Mouse (Mus musculus): ENCODE data around the gene Fam83g. TPM values are rescaled to one million over a fixed set of nuclear protein-coding genes. Genes with fewer than 3 reads are reported as not detected.
"Not testable (repeated sequence)": the region's sequence is repeated elsewhere in the genome, so short reads cannot be mapped to it uniquely, and the experiment has no call there.

Gene Fam83g
- polyA plus RNA-seq (2015; fragmentation: Nextera tagmentation; extraction: Ambion mirVana), result 6.6 and 9.0 TPM in 2 replicates

DNA sequence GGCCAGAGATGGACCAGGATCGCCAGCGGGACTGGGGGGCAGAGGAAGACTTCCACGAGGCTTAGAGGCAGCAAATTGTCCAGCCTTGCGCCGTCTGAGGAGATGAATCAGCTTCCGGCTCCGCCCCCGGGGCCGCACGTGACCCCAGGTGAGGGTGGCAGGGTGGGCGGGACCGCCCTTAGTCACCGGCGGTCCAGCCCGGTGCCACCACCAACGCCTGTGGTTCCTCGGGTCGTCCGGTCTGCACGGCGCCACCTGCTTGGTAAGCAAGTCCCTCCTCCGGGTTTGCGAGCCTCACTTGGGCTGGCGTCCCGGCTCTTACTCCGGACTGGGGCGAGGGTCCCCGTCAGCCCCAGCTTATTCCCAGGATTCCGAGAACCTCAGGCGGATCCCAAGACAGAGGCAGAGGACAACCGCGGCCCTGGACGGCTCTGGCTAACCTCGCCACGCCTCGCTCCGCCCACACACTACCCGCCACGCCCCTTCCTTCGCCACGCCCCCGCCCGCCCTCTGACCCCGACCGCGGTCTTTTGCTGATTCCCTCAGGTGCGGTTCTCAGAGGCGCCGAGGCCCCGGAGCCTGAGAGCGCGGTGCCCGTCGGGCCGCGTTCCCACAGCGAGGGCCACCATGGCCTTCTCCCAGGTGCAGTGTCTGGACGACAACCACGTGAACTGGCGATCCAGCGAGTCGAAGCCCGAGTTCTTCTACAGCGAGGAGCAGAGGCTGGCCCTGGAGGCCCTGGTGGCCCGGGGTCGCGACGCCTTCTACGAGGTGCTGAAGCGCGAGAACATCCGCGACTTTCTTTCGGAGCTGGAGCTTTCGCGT is at the start of gene Fam83g:
Fam83g (plus strand) TSS at position 185 of the 825 bp plus-strand sequence.
- WGBS (ENCODE audit: insufficient replicate concordance), result 2% methylated on average over 76 of the region's 76 CpGs
- H3K9me3 ChIP-seq (replicated peaks), result no peaks in the 10 kb centered on the region
- peak within 1 kb of the TSS; percentile 94 for H3K4me2 ChIP-seq
- H3K4me1 ChIP-seq (replicated peaks), result peaks cover 60% of the 10 kb centered on the region
- peak within 1 kb of the TSS; percentile 75 for H3K9ac ChIP-seq
- peak; percentile 79 for ATAC-seq (ENCODE audit: insufficient read depth)
- H3K27ac ChIP-seq (replicated peaks), result peak within 1 kb of the TSS; percentile 84
- H3K4me3 ChIP-seq (replicated peaks), result peak within 1 kb of the TSS; percentile 69
- H3K27me3 ChIP-seq, result peaks cover 40% of the 10 kb centered on the region
- 0 out of 2 replicates have a peak, but pooled peaks cover 6% of the 10 kb centered on the region for H3K36me3 ChIP-seq (replicated peaks)

DNA sequence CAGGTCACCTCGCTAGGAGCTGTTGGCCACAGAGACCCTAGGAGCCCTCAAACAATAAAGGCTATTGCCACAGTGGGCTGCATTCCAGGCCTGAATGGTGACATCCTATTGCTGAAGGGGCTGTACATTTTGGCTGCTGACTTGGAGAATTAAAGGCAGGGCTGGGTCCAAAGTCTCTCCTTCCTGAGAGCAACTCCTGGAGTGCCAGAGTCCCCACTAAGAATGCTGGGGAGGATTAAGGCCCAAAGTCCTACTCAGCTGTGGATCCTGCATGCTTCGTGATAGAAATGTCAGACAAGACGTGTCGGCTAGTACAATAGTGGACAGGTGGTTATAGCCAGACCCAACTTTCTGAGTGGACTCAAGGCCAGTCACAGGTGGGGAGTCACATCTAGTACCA is 47.6 kb upstream of the Fam83g start:
- not testable (repeated sequence) for ATAC-seq (ENCODE audit: insufficient read depth)

GRCm38 (mm10) chr11:61637413-61637812 is 46.5 kb upstream of the Fam83g start:
- Histone ChIP-seq H3K4me3 (replicated peaks) (no peak overlapping the region), H3K9ac (no peak overlapping the region), H3K36me3 (replicated peaks) (no peaks in the 10 kb centered on the region), H3K4me2 (no peak overlapping the region), H3K27ac (replicated peaks) (no peak overlapping the region), H3K27me3 (peaks cover 11% of the 10 kb centered on the region), H3K4me1 (replicated peaks) (no peaks in the 10 kb centered on the region), H3K9me3 (replicated peaks) (no peaks in the 10 kb centered on the region)
- WGBS (ENCODE audit: insufficient replicate concordance), result 56% methylated on average over 1 of the region's 1 CpGs
- ATAC-seq (ENCODE audit: insufficient read depth), result no peak

More for the DNA sequence above, 47.6 kb upstream of the Fam83g start:
- not testable (repeated sequence) for H3K4me2 ChIP-seq; H3K4me1 ChIP-seq (replicated peaks); H3K36me3 ChIP-seq (replicated peaks); H3K27ac ChIP-seq (replicated peaks); H3K9me3 ChIP-seq (replicated peaks); H3K9ac ChIP-seq; H3K4me3 ChIP-seq (replicated peaks)
- 80% methylated on average over 4 of the region's 4 CpGs for WGBS (ENCODE audit: insufficient replicate concordance)
- H3K27me3 ChIP-seq, result peaks cover 11% of the 10 kb centered on the region

DNA sequence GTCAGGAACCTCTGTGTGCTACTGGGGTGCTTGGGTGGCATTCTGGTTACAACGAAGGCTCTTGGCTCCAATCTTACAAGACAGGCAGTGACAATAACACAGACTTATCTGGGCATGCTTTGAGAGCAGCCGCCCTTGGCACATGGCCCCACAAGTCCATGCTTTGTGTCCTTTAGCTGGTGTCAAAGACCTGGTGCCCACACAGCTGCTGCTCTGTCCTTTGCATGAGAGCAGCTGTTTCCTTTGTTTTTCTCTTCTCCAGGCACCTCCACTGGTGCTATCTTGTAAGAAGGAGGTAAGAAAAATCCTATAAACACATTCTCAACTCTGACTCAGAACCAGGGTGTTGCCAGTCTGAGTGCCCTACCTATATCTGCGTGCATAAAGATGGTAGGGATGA is 46.0 kb upstream of the Fam83g start:
- Histone ChIP-seq H3K36me3 (replicated peaks) (no peaks in the 10 kb centered on the region), H3K4me3 (replicated peaks) (no peak overlapping the region), H3K9me3 (replicated peaks) (no peaks in the 10 kb centered on the region), H3K9ac (no peak overlapping the region), H3K4me1 (replicated peaks) (no peaks in the 10 kb centered on the region), H3K4me2 (no peak overlapping the region), H3K27me3 (peaks cover 11% of the 10 kb centered on the region), H3K27ac (replicated peaks) (no peak overlapping the region)
- ATAC-seq (ENCODE audit: insufficient read depth), result no peak
- whole genome bisulfite sequencing (ENCODE audit: insufficient replicate concordance), result 58% methylated on average over 3 of the region's 3 CpGs

GRCm38 (mm10) chr11:61638764-61639536 is 44.9 kb upstream of the Fam83g start:
- Histone ChIP-seq H3K9me3 (replicated peaks) (no peaks in the 10 kb centered on the region), H3K27me3 (peaks cover 10% of the 10 kb centered on the region), H3K4me1 (replicated peaks) (no peaks in the 10 kb centered on the region), H3K4me2 (no peak overlapping the region), H3K36me3 (replicated peaks) (no peaks in the 10 kb centered on the region), H3K4me3 (replicated peaks) (no peak overlapping the region), H3K27ac (replicated peaks) (no peak overlapping the region), H3K9ac (no peak overlapping the region)
- no peak for ATAC-seq (ENCODE audit: insufficient read depth)
- 22% methylated on average over 12 of the region's 12 CpGs for WGBS (ENCODE audit: insufficient replicate concordance)

GRCm38 (mm10) chr11:61639601-61640177 is 44.2 kb upstream of the Fam83g start:
- no peak overlapping the region for H3K4me2 ChIP-seq
- H3K36me3 ChIP-seq (replicated peaks), result no peaks in the 10 kb centered on the region
- H3K4me1 ChIP-seq (replicated peaks), result no peaks in the 10 kb centered on the region
- peaks cover 7% of the 10 kb centered on the region for H3K27me3 ChIP-seq
- H3K9me3 ChIP-seq (replicated peaks), result no peaks in the 10 kb centered on the region
- H3K9ac ChIP-seq, result no peak overlapping the region
- WGBS (ENCODE audit: insufficient replicate concordance), result 58% methylated on average over 6 of the region's 6 CpGs
- no peak overlapping the region for H3K4me3 ChIP-seq (replicated peaks)
- no peak for ATAC-seq (ENCODE audit: insufficient read depth)
- H3K27ac ChIP-seq (replicated peaks), result no peak overlapping the region

DNA sequence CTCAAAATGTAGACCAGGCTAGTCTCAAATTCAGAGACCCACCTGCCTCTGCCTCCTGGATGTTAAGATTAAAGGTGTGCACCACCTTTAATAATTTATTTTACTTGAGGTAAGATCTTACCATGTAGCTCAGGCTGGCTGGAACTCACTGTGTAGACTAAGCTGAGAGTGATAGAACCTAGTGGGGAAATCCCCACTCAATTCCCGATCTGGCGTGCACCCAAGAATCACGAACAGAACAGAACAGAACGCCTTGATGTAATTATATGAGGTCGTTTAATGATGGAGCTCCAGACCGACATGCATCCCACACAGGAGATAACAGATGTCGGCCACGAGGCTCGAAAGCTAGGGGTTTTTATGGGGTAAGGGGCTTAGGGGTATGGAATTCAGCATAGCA is 43.3 kb upstream of the Fam83g start:
- not testable (repeated sequence) for H3K4me2 ChIP-seq; H3K4me1 ChIP-seq (replicated peaks); H3K9me3 ChIP-seq (replicated peaks); H3K36me3 ChIP-seq (replicated peaks); H3K27ac ChIP-seq (replicated peaks); H3K27me3 ChIP-seq; H3K9ac ChIP-seq; H3K4me3 ChIP-seq (replicated peaks); ATAC-seq (ENCODE audit: insufficient read depth)
- 57% methylated on average over 9 of the region's 9 CpGs for WGBS (ENCODE audit: insufficient replicate concordance)

DNA sequence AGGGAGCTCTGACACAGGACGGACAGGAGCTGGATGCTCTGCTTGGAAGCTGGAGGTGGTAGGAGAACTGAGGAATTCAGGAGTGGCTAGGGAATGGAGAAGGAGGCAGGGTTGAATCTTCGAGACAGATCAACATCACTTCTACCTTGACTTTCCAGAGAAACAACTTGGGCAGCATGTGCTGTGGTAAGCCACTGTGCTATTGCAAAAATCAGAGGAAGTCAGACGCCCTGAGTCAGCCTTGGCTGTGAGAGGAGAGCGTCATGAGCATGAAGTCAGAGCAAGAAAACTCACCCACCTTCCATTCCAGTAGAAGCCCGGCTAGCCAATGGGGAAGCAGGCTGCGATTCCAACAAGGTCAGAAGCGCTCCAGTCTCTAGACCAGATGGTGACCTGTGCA is 41.8 kb upstream of the Fam83g start:
- no peak overlapping the region for H3K4me2 ChIP-seq
- WGBS (ENCODE audit: insufficient replicate concordance), result 44% methylated on average over 7 of the region's 7 CpGs

DNA sequence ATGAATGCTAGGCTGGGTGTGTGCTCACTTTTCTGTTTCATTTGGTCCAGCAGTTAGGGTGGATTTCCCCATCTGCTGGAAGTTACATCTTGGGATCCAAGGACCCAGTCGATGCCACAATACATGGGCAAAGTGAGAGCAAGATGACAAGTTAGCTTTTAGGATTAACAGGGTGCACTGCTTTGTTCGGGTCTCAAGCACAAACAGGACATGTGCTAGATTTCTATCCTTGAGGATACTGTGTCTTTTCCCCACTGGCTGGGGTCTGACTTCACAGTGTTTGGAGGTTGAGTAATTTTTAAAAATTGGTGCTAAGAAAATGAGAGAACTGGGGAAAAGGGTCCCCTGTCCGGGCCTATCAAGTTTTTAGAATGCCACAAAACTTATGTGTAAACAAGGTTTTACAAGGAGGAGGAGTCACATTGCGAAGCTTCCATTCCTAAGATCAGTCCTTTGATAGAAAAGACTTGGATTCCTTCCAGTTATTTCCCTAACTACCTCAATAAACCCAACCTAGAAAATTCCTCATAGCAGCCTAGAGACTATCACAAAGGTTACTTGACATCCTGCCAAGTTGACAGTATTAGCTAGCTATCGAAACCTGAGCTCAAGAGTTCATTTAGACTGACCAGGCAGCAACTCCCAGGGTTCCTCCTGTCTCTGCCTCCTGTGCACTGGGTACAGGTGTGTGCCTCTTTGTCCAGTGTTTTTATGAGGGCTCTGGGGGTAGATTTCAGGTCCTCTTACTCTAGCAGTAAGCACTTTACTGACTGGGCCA is 40.5 kb upstream of the Fam83g start:
- 57% methylated on average over 5 of the region's 5 CpGs for WGBS (ENCODE audit: insufficient replicate concordance)
- no peak overlapping the region for H3K4me2 ChIP-seq
- H3K9ac ChIP-seq, result no peak overlapping the region
- H3K36me3 ChIP-seq (replicated peaks), result no peaks in the 10 kb centered on the region
- peaks cover 9% of the 10 kb centered on the region; the same call in 1 of the 2 replicates for H3K27me3 ChIP-seq
- no peaks in the 10 kb centered on the region for H3K4me1 ChIP-seq (replicated peaks)
- no peak for ATAC-seq (ENCODE audit: insufficient read depth)
- H3K9me3 ChIP-seq (replicated peaks), result no peaks in the 10 kb centered on the region
- no peak overlapping the region for H3K27ac ChIP-seq (replicated peaks)
- no peak overlapping the region for H3K4me3 ChIP-seq (replicated peaks)

More for the DNA sequence above, 41.8 kb upstream of the Fam83g start:
- Histone ChIP-seq H3K9me3 (replicated peaks) (no peaks in the 10 kb centered on the region), H3K4me3 (replicated peaks) (no peak overlapping the region), H3K36me3 (replicated peaks) (no peaks in the 10 kb centered on the region), H3K9ac (no peak overlapping the region), H3K4me1 (replicated peaks) (no peaks in the 10 kb centered on the region), H3K27ac (replicated peaks) (no peak overlapping the region), H3K27me3 (peaks cover 8% of the 10 kb centered on the region; the same call in 1 of the 2 replicates)
- no peak for ATAC-seq (ENCODE audit: insufficient read depth)

DNA sequence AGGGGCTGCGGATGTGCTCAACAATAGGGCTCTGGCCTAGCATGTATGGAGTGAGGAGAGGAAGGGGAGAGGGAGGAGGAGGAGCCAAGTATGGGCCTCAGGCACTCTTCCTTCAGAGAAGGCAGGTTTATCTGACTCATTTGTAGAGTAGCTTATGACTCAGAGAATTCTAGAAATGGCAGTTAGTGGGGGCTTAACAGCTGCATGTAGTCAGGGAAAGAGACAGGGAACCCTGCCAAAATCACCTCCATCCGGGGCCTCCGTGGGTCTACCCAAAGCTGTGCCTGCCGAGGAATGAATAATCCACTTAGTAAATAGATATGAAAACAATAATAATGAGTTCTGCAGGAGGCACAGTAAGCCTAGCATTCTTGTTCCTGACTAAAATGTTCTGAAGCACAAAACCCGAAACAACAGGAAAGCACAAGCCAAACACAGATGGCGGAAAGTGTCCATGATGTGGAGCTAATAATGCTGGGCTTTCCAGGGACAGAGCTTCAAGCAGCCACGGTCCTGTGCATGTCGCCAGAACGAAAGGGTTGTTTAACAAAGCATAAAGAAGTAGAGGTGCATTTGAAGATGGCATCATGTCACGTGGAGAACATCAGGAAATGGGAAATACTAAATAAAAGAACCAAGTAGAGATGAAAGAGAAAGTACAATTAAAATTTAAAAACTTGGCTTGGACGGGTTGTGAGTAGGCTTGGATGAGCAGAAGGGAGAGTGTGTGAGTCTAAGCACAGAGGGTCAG is 39.1 kb upstream of the Fam83g start:
- no peaks in the 10 kb centered on the region for H3K9me3 ChIP-seq (replicated peaks)
- no peaks in the 10 kb centered on the region for H3K4me1 ChIP-seq (replicated peaks)
- H3K27ac ChIP-seq (replicated peaks), result no peak overlapping the region
- H3K4me2 ChIP-seq, result no peak overlapping the region
- WGBS (ENCODE audit: insufficient replicate concordance), result 60% methylated on average over 11 of the region's 11 CpGs
- no peak overlapping the region for H3K4me3 ChIP-seq (replicated peaks)
- H3K36me3 ChIP-seq (replicated peaks), result no peaks in the 10 kb centered on the region
- 0 out of 2 replicates have a peak, but pooled peaks cover 8% of the 10 kb centered on the region for H3K27me3 ChIP-seq
- ATAC-seq (ENCODE audit: insufficient read depth), result no peak
- no peak overlapping the region for H3K9ac ChIP-seq

Data from liver, embryonic 15.5 days (tissue).